Mouse (Mus musculus): Measurements from ENCODE around the gene Mark3. TPM values are rescaled to one million over a fixed set of nuclear protein-coding genes. Genes with fewer than 3 reads are reported as not detected.

The Mark3 gene
- total RNA-seq, 1 experiment from 2014 or later: 75.9 TPM

GRCm38 (mm10) chr12:111681305-111681704 is 107.0 kb downstream of the Mark3 start:
- ATAC-seq (replicated peaks in 1 of 2; ENCODE audit: insufficient read depth in 1 of 2, low FRiP score in 2 of 2, low TSS enrichment in 1 of 2, low read depth in 1 of 2, poor library complexity in 2 of 2, severe bottlenecking in 2 of 2): no peak

DNA sequence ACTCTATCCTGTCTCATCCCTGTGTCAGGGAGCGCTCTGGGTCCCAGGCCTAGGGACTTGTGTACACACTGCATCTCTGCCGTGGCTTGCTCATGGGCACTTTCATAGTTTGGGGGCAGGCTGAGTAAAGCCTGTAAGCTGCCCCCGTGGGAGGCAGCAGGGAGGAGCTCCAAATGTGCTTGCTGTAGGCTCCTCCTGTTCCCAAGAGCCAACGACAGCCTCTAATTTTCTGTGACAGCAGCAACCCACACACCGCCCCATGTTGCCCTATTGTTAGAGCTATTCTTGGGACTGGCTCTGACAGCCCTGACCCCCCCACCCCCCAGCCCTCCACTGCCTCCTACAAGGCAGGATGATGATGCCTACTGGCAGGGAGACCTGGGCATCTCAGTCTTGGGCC is 107.7 kb downstream of the Mark3 start:
- ATAC-seq (replicated peaks in 1 of 2; ENCODE audit: insufficient read depth in 1 of 2, low FRiP score in 2 of 2, low TSS enrichment in 1 of 2, low read depth in 1 of 2, poor library complexity in 2 of 2, severe bottlenecking in 2 of 2): no peak

DNA sequence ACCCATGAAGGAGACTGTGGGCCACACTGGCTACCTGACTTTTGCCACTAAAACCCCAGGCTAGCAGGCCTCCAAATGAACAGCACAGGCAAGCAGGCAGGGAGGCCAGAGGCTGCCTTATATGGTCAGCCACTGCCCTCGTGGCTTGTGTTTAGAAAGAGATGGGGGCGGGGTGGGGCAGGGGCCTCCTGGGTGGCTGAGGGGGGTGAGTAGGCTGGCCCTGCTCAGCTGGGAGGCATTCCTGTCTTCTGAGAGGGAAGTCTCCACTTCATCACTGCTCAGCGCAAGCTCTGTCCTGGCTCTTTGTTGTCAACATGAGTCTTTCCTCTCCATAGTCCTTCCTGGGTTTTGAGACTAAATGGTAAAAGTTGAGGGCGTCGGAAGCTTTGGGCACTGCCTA is 108.5 kb downstream of the Mark3 start:
- ATAC-seq (replicated peaks in 1 of 2; ENCODE audit: insufficient read depth in 1 of 2, low FRiP score in 2 of 2, low TSS enrichment in 1 of 2, low read depth in 1 of 2, poor library complexity in 2 of 2, severe bottlenecking in 2 of 2): no peak

- no peak for ATAC-seq (replicated peaks in 1 of 2; ENCODE audit: insufficient read depth in 1 of 2, low FRiP score in 2 of 2, low TSS enrichment in 1 of 2, low read depth in 1 of 2, poor library complexity in 2 of 2, severe bottlenecking in 2 of 2)
Observed at GRCm38 (mm10) chr12:111686390-111686789, 112.1 kb downstream of the Mark3 start.

- ATAC-seq (replicated peaks in 1 of 2; ENCODE audit: insufficient read depth in 1 of 2, low FRiP score in 2 of 2, low TSS enrichment in 1 of 2, low read depth in 1 of 2, poor library complexity in 2 of 2, severe bottlenecking in 2 of 2): no peak
Observed at GRCm38 (mm10) chr12:111687350-111688068, 113.2 kb downstream of the Mark3 start.

DNA sequence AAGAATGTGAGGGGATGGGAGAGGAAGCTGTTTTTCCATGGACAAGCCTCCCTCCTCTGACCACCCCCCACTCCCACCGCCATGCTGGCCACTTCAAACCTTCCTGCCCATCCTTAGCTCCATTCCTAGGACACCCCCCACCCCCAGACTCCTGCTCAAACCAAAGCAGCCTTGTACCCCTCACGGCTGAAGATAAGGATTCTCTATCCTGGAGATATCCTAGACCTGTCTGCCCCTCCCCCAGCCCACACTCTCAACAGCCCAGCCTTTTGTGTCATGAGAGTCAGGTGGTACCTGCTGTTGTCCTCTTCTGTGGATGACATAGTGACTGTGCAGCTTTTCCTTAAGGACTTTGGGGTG is 113.7 kb downstream of the Mark3 start:
- no peak for ATAC-seq (replicated peaks in 1 of 2; ENCODE audit: insufficient read depth in 1 of 2, low FRiP score in 2 of 2, low TSS enrichment in 1 of 2, low read depth in 1 of 2, poor library complexity in 2 of 2, severe bottlenecking in 2 of 2)

GRCm38 (mm10) chr12:111689426-111689825 is 115.1 kb downstream of the Mark3 start:
- ATAC-seq (replicated peaks in 1 of 2; ENCODE audit: insufficient read depth in 1 of 2, low FRiP score in 2 of 2, low TSS enrichment in 1 of 2, low read depth in 1 of 2, poor library complexity in 2 of 2, severe bottlenecking in 2 of 2): no peak

DNA sequence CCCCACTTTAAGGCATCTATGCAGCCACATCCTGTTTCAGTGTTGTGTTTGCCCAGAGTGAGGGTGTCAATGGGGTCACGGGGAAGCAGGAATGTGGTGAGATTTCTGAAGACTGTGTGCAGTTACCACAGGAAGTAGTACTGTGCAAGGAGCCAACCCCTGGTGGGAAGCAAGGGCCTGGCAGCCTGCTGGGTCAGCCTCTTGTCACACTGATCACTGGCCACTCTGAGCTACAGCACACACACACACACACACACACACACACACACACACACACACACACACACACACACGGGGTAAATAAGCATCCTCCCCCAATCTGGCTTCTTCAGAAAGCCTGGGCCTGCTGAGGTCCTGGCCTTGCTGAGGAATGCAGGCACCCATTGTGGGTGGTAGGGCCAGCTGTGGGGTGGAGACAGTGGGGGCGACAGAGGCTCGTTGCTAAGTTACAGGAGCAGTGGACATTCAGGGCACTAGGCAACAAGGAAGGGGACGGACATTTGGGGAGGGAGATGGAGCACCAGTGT is 117.1 kb downstream of the Mark3 start:
- peak; percentile 74 to 84 for ATAC-seq (replicated peaks in 1 of 2; ENCODE audit: insufficient read depth in 1 of 2, low FRiP score in 2 of 2, low TSS enrichment in 1 of 2, low read depth in 1 of 2, poor library complexity in 2 of 2, severe bottlenecking in 2 of 2)

DNA sequence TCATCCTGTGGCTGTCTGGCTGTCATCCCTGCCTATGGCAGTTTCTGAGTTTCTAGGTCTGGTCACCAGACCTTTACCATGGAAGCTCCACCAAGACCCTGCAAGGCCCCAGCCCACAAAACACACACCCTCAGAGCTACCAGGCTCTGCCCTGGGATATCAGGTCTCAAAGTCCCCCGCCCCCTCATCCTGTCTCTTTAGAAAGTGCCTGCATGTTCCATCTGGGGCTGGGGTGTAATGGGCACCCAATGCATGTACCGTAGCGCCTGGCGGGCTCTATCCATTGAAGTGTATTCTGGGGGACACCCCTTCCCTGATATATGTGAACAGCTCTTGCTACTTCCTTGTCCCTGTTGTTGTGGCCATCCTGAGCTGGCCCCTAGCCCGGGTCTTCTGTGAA is 118.6 kb downstream of the Mark3 start:
- no peak for ATAC-seq (replicated peaks in 1 of 2; ENCODE audit: insufficient read depth in 1 of 2, low FRiP score in 2 of 2, low TSS enrichment in 1 of 2, low read depth in 1 of 2, poor library complexity in 2 of 2, severe bottlenecking in 2 of 2)

DNA sequence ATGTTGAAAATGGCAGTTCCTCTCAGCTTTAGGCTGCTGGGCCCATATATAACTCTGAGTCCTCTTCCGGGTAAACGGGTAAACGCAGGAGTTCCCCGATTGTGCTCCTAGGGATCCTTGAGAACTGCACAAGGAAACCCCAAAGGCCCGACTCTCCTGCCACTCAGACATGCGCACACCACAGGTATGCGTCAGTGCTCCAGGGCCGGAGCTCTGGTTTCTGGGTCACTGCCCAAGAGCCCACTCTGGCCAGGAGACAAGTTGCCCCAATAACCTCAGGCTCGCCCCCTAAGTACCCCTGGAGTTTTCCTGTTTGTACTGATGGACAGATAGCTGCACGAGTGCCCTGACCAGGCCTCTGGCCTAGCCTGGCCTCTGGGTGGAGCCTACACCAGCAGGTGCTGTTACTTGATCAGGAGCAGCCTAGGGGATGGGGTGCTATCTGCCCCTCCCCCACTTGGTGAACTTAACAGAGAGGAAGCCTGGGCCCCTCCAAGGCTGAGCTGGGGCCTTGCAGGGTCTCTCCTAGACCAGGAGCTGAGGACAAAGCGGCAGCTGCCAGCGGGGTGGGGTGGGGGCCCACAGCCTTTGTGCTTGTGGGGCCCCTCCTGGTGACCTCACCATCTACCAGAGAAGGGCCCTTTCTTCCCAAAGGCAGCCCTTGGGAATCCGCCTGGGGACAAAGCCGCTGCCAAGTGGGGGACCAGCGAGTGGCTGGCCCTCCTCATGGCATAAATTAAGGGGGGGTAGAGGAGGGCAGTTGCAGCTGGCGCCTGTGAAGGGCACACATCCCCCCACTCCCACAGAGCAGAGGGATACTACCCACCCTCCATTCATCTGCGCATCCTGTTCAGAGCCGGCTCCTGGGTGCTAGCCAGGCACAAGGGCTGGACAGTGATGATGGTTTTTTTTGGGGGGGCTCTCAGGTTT is 119.3 kb downstream of the Mark3 start:
- no peak for ATAC-seq (replicated peaks in 1 of 2; ENCODE audit: insufficient read depth in 1 of 2, low FRiP score in 2 of 2, low TSS enrichment in 1 of 2, low read depth in 1 of 2, poor library complexity in 2 of 2, severe bottlenecking in 2 of 2)

GRCm38 (mm10) chr12:111694271-111694781 is 120.0 kb downstream of the Mark3 start:
- no peak for ATAC-seq (replicated peaks in 1 of 2; ENCODE audit: insufficient read depth in 1 of 2, low FRiP score in 2 of 2, low TSS enrichment in 1 of 2, low read depth in 1 of 2, poor library complexity in 2 of 2, severe bottlenecking in 2 of 2)

DNA sequence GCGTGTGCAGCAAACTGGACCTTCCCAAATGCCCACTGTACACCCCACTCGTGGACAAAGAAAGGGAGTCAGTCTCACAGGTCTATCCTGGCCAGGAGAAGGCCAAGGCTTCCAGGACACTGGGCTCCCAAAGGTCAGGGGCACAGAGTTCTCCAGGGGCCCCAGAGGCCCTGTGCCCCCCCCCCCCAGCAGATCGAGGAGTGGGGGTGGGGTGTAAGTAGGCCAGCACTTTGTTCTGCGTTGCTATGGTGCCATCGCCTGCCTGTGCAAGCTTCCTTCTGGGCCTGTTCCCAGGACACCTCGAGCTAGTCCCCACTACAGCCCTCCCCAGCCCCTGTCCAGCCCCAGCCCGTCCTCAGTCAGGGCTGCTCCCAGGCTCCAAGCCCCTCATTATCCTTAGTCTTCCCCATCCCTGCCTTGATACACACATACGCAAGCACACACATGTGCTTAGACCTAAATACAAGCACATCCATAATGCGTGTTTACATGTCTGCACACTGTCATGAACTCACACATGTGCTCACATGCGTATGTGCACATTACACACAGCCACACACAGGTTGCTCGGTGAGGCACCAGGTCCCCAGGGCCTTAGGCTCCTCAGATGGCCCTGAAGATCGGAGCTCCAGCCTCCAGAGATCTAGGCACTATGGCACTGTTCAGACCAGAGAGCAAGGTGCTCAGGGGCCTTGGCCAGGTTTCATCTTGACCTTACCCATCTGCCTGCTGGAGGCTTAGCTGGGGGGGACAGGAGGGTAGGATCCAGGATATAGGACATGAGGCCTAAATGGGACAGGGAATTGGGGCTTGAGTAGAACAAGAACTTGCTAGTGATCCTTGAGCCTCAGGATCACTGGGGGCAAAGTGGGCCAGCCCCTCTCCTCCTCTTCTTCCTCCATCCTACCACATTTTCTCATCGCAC is 120.8 kb downstream of the Mark3 start:
- ATAC-seq (replicated peaks in 1 of 2; ENCODE audit: insufficient read depth in 1 of 2, low FRiP score in 2 of 2, low TSS enrichment in 1 of 2, low read depth in 1 of 2, poor library complexity in 2 of 2, severe bottlenecking in 2 of 2): no peak

- ATAC-seq (replicated peaks in 1 of 2; ENCODE audit: insufficient read depth in 1 of 2, low FRiP score in 2 of 2, low TSS enrichment in 1 of 2, low read depth in 1 of 2, poor library complexity in 2 of 2, severe bottlenecking in 2 of 2): peak; percentile 68 to 72
Observed at GRCm38 (mm10) chr12:111696239-111696638, 121.9 kb downstream of the Mark3 start.

DNA sequence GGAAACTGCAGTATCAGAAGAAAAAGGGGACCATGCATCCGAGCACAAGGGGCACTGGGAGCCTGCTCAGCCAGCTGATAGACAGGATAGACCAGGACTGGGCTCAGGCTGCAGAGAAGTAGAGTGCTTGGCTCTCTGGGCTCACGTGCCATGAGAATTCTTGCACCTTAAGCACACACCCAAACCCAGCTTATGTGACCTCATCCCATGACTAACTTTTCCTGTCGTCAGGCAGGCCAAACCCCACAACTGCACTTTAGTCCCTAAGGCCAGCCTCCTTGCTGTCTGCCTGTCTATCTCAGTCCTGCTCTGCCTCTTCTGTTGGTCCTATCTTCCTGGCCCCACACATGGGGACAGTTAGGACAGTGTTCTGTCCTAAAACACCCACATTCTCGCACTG is 123.4 kb downstream of the Mark3 start:
- ATAC-seq (replicated peaks in 1 of 2; ENCODE audit: insufficient read depth in 1 of 2, low FRiP score in 2 of 2, low TSS enrichment in 1 of 2, low read depth in 1 of 2, poor library complexity in 2 of 2, severe bottlenecking in 2 of 2): no peak

DNA sequence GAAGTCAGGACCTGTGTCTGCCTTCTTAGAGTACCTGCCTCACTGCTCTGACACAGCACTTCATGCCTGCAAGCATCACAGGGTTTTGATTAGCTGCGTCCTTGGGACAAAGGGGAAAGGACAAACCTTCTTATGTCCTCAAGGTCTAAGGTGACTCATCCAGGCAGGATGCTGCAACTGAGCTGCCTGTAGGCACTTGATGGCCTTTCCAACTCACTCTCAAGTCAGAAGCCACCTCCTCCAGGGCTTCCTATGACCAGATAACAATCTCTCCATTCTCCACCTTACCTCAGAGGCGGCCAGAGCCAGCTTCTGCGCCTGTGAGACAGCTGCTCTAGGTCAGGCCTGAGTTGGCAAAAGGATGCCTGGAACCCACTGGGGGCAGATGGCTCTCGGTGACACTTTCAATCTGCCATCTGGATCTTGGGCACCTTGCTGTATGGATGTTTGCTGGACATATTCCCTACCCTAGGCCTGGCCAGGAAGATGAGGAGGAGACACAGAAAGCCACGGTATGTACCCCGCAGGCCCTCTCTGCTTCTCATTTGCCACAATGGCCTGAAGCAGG is 124.1 kb downstream of the Mark3 start:
- no peak for ATAC-seq (replicated peaks in 1 of 2; ENCODE audit: insufficient read depth in 1 of 2, low FRiP score in 2 of 2, low TSS enrichment in 1 of 2, low read depth in 1 of 2, poor library complexity in 2 of 2, severe bottlenecking in 2 of 2)

GRCm38 (mm10) chr12:111699542-111699941 is 125.2 kb downstream of the Mark3 start:
- no peak for ATAC-seq (replicated peaks in 1 of 2; ENCODE audit: insufficient read depth in 1 of 2, low FRiP score in 2 of 2, low TSS enrichment in 1 of 2, low read depth in 1 of 2, poor library complexity in 2 of 2, severe bottlenecking in 2 of 2)

DNA sequence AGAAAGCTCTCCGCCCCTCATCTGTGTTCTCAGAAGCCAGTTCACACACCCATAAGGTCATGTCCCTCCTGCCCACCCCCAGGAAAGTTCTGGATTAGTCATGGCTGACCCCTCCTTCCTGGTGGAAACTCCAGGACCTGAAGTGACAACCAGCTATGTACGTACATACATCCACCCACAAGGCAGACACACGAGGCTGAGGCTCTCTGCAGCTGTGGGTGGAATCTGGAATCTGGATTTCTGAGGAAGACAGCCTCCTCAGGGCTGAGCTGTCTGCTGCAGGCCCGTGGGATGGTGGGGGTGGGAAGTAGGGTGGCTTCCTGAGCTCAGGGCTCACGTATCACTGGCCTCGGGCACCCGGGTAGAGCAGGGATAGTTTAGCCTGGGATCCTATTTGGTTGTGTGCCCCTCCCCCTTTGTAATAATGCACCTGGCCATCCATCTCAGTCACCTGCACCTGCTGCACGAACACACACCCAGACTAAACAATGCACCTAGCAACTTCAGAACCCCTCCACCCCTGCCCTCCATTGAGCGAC is 126.7 kb downstream of the Mark3 start:
- ATAC-seq (replicated peaks in 1 of 2; ENCODE audit: insufficient read depth in 1 of 2, low FRiP score in 2 of 2, low TSS enrichment in 1 of 2, low read depth in 1 of 2, poor library complexity in 2 of 2, severe bottlenecking in 2 of 2): no peak

Data from hematopoietic stem cell, adult 5-6 weeks (primary cell).